Mouse (Mus musculus) neural tube, embryonic 11.5 days (tissue): Measurements from ENCODE around the gene Golt1a. TPM values are rescaled to one million over a fixed set of nuclear protein-coding genes. Genes with fewer than 3 reads are reported as not detected.
A peak's percentile ranks its signal among the peaks of the same experiment; 100 is the strongest.

Experiments used
- ATAC-seq: fragments of 200-750 bp; cut with Nextera tagmentation; 2 replicates; pipeline ENCODE4 v1.8.0; 2017; ENCODE audit warnings: moderate number of reproducible peaks, mild to moderate bottlenecking, moderate TSS enrichment, moderate library complexity; ENCODE audit not compliant: insufficient read depth, low FRiP score, low TSS enrichment
- DNase-seq: peaks from one replicate; pipeline ENCODE4 v3.0.0-alpha.2; 2015; ENCODE audit warnings: low spot score
- H3K27ac ChIP-seq: fragments of 300-500 bp; sonication (generic); 2 replicates; pipeline ENCODE4 v1.5.1; 2014; ENCODE audit warnings: low read depth, mild to moderate bottlenecking, low read length
- H3K27me3 ChIP-seq: fragments of 300-500 bp; sonication (generic); 2 replicates; pipeline ENCODE4 v1.6.1; 2014; ENCODE audit warnings: mild to moderate bottlenecking, low read length, mixed read lengths; ENCODE audit not compliant: control insufficient read depth, insufficient read depth
- H3K36me3 ChIP-seq: fragments of 300-500 bp; sonication (generic); 2 replicates; pipeline ENCODE4 v1.6.1; 2014; ENCODE audit warnings: mild to moderate bottlenecking, low read length, moderate library complexity, mixed read lengths; ENCODE audit not compliant: control insufficient read depth, insufficient read depth
- H3K4me1 ChIP-seq: fragments of 300-500 bp; sonication (generic); 2 replicates; pipeline ENCODE4 v1.6.1; 2014; ENCODE audit warnings: low read length, mixed read lengths; ENCODE audit not compliant: control insufficient read depth, insufficient read depth
- H3K4me2 ChIP-seq: fragments of 300-500 bp; sonication (generic); 2 replicates; pipeline ENCODE4 v1.6.1; 2014; ENCODE audit warnings: low read depth, mild to moderate bottlenecking, moderate library complexity
- H3K4me3 ChIP-seq: fragments of 300-500 bp; sonication (generic); 2 replicates; pipeline ENCODE4 v1.5.1; 2014; ENCODE audit warnings: low read depth, low read length
- H3K9ac ChIP-seq: fragments of 300-500 bp; sonication (generic); 2 replicates; pipeline ENCODE4 v1.6.1; 2014; ENCODE audit warnings: mild to moderate bottlenecking, low read length
- H3K9me3 ChIP-seq: fragments of 300-500 bp; sonication (generic); 2 replicates; pipeline ENCODE4 v1.6.1; 2016; ENCODE audit warnings: low read length; ENCODE audit not compliant: control insufficient read depth
- WGBS: fragments of 180-500 bp; shearing (Covaris S2); extraction: QIAGEN DNeasy Blood & Tissue Kit; methylation state at CpG from one replicate; pipeline ENCODE4 v1.1.7; 2014; 5-methylcytosine and 5-hydroxymethylcytosine counted together
- polyA plus RNA-seq: library from polyadenylated mRNA; unstranded; fragments of >200 nt; fragmentation: Nextera tagmentation; extraction: Ambion mirVana; gene quantifications from 2 replicates; pipeline ENCODE4 v1.2.1, GENCODE M21; 2014

Gene Golt1a
- polyA plus RNA-seq, 1 experiment from 2014 or later: not detected

DNA sequence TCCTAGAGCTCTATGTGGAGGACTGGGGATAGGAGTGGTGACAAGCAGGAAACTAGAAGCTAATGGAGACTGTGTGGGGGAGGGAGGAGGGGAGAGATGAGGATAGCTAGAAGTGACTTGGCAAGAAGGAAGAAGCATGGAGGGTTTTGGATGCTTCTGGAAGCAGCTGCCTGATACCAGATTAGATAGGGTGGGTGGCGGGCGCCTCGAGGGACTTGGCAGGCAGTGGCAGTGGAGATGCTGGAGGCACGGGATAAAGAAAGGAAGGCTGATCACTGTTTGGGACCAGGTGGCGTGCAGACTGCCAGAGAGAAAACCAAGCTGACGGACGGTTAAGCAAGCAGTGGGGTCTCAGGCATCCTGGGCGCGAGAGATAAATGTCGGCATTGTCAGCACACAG, 2.3 kb downstream of the Golt1a start:
- 40% methylated on average over 10 of the region's 10 CpGs for WGBS
- Histone ChIP-seq H3K27ac (no peak overlapping the region), H3K4me2 (no peak overlapping the region), H3K9ac (no peak overlapping the region), H3K4me1 (no peaks in the 10 kb centered on the region), H3K27me3 (no peaks in the 10 kb centered on the region), H3K36me3 (no peaks in the 10 kb centered on the region), H3K4me3 (no peak overlapping the region), H3K9me3 (no peaks in the 10 kb centered on the region)
- DNase-seq (no peak), ATAC-seq (no peak)

DNA sequence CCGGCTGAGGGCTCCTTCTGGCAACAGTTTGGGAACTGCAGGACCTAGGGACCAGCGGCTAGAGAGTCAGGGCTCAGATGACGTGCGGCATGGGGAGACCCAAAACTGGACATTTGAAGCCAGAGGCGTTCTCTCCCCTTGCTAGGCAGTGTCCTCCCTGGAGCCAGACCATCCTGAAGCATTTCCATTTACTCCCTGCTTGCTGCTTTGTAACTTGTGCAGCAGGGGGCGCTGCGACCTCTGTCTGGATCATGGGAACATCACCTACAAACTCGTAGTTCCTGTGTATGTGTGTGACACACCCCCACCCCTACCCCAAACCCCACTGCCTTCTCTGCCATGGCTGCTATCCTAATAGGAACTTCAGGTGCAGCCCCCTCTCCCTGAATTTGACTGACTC, 4.8 kb downstream of the Golt1a start:
- H3K9me3 ChIP-seq: no peaks in the 10 kb centered on the region
- H3K27ac ChIP-seq: no peak overlapping the region
- DNase-seq: peak; percentile 72
- no peaks in the 10 kb centered on the region for H3K4me1 ChIP-seq
- H3K36me3 ChIP-seq: no peaks in the 10 kb centered on the region
- WGBS: 21% methylated on average over 8 of the region's 8 CpGs
- ATAC-seq: no peak
- H3K27me3 ChIP-seq: no peaks in the 10 kb centered on the region
- no peak overlapping the region for H3K9ac ChIP-seq
- no peak overlapping the region for H3K4me2 ChIP-seq
- H3K4me3 ChIP-seq: no peak overlapping the region

DNA sequence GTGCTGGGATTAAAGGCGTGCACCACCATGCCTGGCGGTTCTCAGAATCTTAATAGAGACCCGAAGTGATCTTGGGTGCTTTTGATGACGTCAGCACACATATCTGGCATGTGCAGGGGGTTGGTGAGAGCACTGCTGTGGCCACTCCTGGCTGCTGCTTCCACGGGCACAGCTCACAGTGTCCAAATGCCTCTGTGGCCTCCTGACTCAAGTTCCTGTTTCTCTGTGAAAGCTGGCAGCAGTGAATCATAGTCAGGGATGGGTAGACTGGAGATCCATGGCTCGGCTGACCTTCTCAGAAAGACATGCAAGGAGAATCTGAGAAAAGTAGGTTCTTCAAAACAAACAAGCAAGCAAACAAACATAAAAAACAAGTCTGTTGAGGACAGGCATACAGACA, 6.2 kb downstream of the Golt1a start:
- 81% methylated on average over 6 of the region's 6 CpGs for WGBS
- H3K36me3 ChIP-seq: no peaks in the 10 kb centered on the region

DNA sequence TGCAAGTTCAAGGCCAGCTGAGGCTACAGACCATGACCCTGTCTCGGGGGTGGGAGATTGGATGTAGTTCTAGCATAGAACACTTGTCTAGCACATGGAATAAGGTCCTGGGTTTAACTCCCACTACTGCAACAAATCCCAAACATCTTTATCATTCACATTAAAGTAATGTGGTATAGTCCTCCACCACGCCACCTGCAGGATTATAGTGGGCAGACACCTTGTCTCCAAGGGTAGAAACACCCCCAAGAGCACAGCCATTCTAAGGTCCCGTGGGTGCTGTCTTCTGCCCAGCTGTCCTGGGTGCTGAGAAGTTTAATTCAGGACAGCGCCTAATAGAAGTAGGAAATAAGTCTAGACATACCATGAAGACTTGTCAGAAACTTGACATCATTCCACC, 7.0 kb downstream of the Golt1a start:
- ATAC-seq (no peak), DNase-seq (no peak)
- no peak overlapping the region for H3K4me3 ChIP-seq
- H3K4me1 ChIP-seq: no peaks in the 10 kb centered on the region
- H3K9ac ChIP-seq: no peak overlapping the region
- 84% methylated on average over 4 of the region's 4 CpGs for WGBS
- H3K27me3 ChIP-seq: no peaks in the 10 kb centered on the region
- H3K36me3 ChIP-seq: no peaks in the 10 kb centered on the region
- no peak overlapping the region for H3K27ac ChIP-seq
- H3K9me3 ChIP-seq: no peaks in the 10 kb centered on the region
- H3K4me2 ChIP-seq: no peak overlapping the region

More for the DNA sequence above, 6.2 kb downstream of the Golt1a start:
- Histone ChIP-seq H3K9me3 (no peaks in the 10 kb centered on the region), H3K27me3 (no peaks in the 10 kb centered on the region), H3K4me1 (no peaks in the 10 kb centered on the region), H3K9ac (no peak overlapping the region), H3K4me3 (no peak overlapping the region), H3K27ac (no peak overlapping the region), H3K4me2 (no peak overlapping the region)
- DNase-seq (no peak), ATAC-seq (no peak)

DNA sequence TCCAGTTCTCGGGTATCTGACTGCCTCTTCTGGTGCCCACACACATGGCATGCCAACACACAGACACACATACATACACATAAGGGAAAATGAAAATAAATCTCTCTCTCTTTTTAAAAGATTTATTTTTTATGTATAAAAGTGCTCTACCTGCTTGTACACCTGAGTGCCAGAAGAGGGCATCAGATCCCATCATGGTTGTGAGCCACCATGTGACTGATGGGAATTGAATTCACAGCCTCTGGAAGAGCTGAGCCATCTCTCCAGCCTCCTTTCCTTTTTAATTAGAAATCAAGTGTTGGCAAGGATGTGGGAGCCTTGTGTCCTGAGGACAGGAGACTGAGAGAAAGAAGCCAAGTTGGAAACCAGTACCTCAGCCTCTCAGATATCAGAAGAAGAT, 7.5 kb downstream of the Golt1a start:
- Histone ChIP-seq H3K9me3 (no peaks in the 10 kb centered on the region), H3K27me3 (no peaks in the 10 kb centered on the region), H3K9ac (no peak overlapping the region), H3K27ac (no peak overlapping the region), H3K4me2 (no peak overlapping the region), H3K4me3 (no peak overlapping the region), H3K36me3 (no peaks in the 10 kb centered on the region), H3K4me1 (no peaks in the 10 kb centered on the region)
- 85% methylated on average over 1 of the region's 1 CpGs for WGBS
- DNase-seq (no peak), ATAC-seq (no peak)

DNA sequence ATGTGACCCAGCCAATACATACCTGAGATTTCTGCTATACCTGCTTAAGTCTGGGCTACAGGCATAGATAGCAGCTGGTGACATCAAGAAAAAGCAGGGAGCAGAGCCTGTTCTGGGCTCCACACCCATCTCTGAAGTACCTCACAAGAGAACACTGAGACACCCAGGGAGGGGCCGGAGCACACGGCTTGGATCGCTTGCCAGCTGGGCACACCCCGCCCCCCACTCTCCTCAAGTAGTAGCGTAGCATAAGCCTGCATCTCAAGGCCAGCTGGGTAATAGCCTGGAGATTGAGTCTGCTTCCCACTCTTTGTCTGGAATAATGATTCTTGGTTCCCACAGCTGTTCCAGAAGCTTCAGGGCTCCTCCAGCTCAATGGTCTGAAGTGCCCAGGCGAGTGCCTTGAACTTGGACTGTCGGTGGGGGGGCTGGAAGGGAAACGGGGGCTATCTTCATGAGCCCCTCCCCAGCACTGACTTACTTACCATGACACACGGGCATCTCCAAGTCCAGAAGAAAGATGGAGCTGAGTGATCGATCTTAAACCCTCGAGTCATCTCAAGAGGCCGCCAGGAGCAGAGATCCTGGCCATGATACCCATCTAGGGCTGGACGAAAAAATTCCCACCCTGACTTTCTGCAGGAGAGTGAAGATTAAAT, 11.8 kb downstream of the Golt1a start, which contains the start of gene Kiss1:
Kiss1 (plus strand) TSS at position 609 of the 659 bp plus-strand sequence.
- H3K4me3 ChIP-seq: no peak within 1 kb of the TSS
- 80% methylated on average over 13 of the region's 13 CpGs for WGBS
- no peaks in the 10 kb centered on the region for H3K27me3 ChIP-seq
- no peak for ATAC-seq
- no peak for DNase-seq
- H3K4me2 ChIP-seq: no peak within 1 kb of the TSS
- H3K9me3 ChIP-seq: no peaks in the 10 kb centered on the region
- H3K27ac ChIP-seq: no peak within 1 kb of the TSS
- H3K9ac ChIP-seq: no peak within 1 kb of the TSS
- H3K36me3 ChIP-seq: no peaks in the 10 kb centered on the region
- H3K4me1 ChIP-seq: no peaks in the 10 kb centered on the region

DNA sequence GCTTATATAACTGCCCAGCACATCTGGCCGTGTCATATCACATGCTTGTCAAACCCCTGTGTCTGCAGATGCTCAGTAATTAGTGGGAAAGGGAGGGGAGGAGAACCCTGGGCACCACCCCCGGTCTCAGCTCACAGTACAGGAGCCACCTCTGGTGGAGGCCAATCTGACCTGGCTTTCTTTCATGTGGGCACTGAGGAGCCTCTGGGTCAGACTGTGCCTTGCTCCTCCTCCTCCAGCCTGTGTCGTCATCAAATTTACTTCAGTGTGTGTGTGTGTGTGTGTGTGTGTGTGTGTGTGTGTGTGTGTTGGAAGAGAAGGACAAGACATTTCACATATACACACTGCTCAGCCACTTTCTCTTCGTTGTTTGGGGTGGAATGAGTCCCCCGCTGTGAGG, 13.7 kb downstream of the Golt1a start:
- Histone ChIP-seq H3K9ac (no peak overlapping the region), H3K4me3 (no peak overlapping the region), H3K4me2 (no peak overlapping the region), H3K36me3 (no peaks in the 10 kb centered on the region), H3K9me3 (no peaks in the 10 kb centered on the region), H3K27me3 (no peaks in the 10 kb centered on the region), H3K27ac (no peak overlapping the region), H3K4me1 (no peaks in the 10 kb centered on the region)
- 52% methylated on average over 5 of the region's 5 CpGs for WGBS
- DNase-seq (no peak), ATAC-seq (no peak)

DNA sequence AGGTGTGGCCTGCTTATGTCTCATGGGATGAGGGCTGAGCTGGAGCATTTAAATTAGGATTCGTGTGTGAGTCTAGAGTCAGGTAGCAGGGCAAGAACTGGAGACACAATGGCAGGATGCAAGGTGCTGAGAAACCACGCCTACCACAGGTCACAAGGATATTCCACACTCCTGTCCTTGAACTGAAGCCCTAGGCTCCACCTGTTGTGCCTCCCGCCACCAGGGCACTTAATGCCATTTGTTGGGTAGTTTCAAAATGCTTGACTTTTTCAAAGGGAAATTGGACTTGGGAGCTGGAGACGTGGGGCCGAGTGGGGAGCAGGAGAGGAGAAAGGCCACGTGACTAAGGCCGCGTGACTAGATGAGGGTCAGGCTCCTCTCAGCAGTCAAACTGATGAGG, 16.4 kb downstream of the Golt1a start:
- WGBS: 82% methylated on average over 8 of the region's 8 CpGs
- Histone ChIP-seq H3K27me3 (peaks cover 7% of the 10 kb centered on the region; the same call in 1 of the 2 replicates), H3K4me1 (peaks cover 4% of the 10 kb centered on the region; the same call in 1 of the 2 replicates), H3K36me3 (no peaks in the 10 kb centered on the region), H3K27ac (no peak overlapping the region), H3K4me3 (no peak overlapping the region), H3K9me3 (no peaks in the 10 kb centered on the region), H3K4me2 (no peak overlapping the region), H3K9ac (no peak overlapping the region)
- ATAC-seq (no peak), DNase-seq (no peak)

DNA sequence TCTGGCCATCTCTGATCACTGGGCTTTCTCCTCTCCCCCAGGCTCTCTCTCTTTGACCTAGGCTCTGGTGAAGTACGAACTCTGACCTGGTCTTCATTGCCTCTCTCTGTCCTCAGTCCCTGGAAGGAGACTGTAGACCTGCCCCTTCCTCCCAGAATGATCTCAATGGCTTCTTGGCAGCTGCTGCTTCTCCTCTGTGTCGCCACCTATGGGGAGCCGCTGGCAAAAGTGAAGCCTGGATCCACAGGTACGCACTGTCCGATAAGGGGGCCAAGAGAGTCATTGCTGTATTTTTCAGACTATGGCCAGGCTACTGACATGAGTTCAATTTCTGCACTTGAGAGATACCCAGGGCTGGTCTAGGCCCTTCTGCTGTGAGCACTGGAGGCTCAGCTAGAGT, 17.5 kb downstream of the Golt1a start:
- no peak overlapping the region for H3K9ac ChIP-seq
- ATAC-seq: no peak
- no peak overlapping the region for H3K4me2 ChIP-seq
- no peaks in the 10 kb centered on the region for H3K36me3 ChIP-seq
- H3K4me1 ChIP-seq: peaks cover 4% of the 10 kb centered on the region; the same call in 1 of the 2 replicates
- DNase-seq: no peak
- 64% methylated on average over 5 of the region's 5 CpGs for WGBS
- H3K27me3 ChIP-seq: peaks cover 7% of the 10 kb centered on the region; the same call in 1 of the 2 replicates
- H3K27ac ChIP-seq: no peak overlapping the region
- H3K4me3 ChIP-seq: no peak overlapping the region
- no peaks in the 10 kb centered on the region for H3K9me3 ChIP-seq
